Mouse (Mus musculus): ENCODE data around the gene Ankle1. TPM values are rescaled to one million over a fixed set of nuclear protein-coding genes. Genes with fewer than 3 reads are reported as not detected.

Gene Ankle1
- not detected for total RNA-seq (2022)

GRCm38 (mm10) chr8:71405401-71406098 is at the start of gene Ankle1:
Ankle1 (plus strand) TSS chr8:71406010.
- peak; percentile 93 to 96 for DNase-seq (ENCODE audit: low spot score in 2 of 2)

- DNase-seq (ENCODE audit: low spot score in 2 of 2) = no peak
These were observed 47.8 kb upstream of the Ankle1 start for GRCm38 (mm10) chr8:71358026-71358425.

- DNase-seq (ENCODE audit: low spot score in 2 of 2) = peak; percentile 88 to 89
These were observed 38.9 kb upstream of the Ankle1 start, which contains the start of gene Use1 for GRCm38 (mm10) chr8:71366771-71367528. Use1 (plus strand) TSS chr8:71366848.

GRCm38 (mm10) chr8:71367529-71368176 is 38.2 kb upstream of the Ankle1 start:
- DNase-seq (ENCODE audit: low spot score in 2 of 2) = no peak

- no peak for DNase-seq (ENCODE audit: low spot score in 2 of 2)
These were observed 37.4 kb upstream of the Ankle1 start for GRCm38 (mm10) chr8:71368366-71368765.

- DNase-seq (ENCODE audit: low spot score in 2 of 2) = no peak
These were observed 36.6 kb upstream of the Ankle1 start for GRCm38 (mm10) chr8:71369040-71369718.

GRCm38 (mm10) chr8:71370711-71371235 is 35.0 kb upstream of the Ankle1 start:
- DNase-seq (ENCODE audit: low spot score in 2 of 2) = no peak

GRCm38 (mm10) chr8:71371236-71371848 is 34.5 kb upstream of the Ankle1 start, which contains the start of gene Ocel1:
Ocel1 (plus strand) TSS chr8:71371298.
- peak; percentile 98 to 99 for DNase-seq (ENCODE audit: low spot score in 2 of 2)

- no peak for DNase-seq (ENCODE audit: low spot score in 2 of 2)
These were observed 33.4 kb upstream of the Ankle1 start for GRCm38 (mm10) chr8:71372427-71372826.

- DNase-seq (ENCODE audit: low spot score in 2 of 2) = no peak
These were observed 32.8 kb upstream of the Ankle1 start for GRCm38 (mm10) chr8:71373000-71373399.

- DNase-seq (ENCODE audit: low spot score in 2 of 2) = no peak
These were observed 31.1 kb upstream of the Ankle1 start for GRCm38 (mm10) chr8:71374616-71375206.

- DNase-seq (ENCODE audit: low spot score in 2 of 2) = peak in 1 of 2 experiments; percentile 63
These were observed 30.0 kb upstream of the Ankle1 start for GRCm38 (mm10) chr8:71375581-71376422.

- DNase-seq (ENCODE audit: low spot score in 2 of 2) = no peak
These were observed 29.3 kb upstream of the Ankle1 start for GRCm38 (mm10) chr8:71376423-71377030.

- no peak for DNase-seq (ENCODE audit: low spot score in 2 of 2)
These were observed 26.8 kb upstream of the Ankle1 start for GRCm38 (mm10) chr8:71379008-71379407.

GRCm38 (mm10) chr8:71379512-71380075 is 26.2 kb upstream of the Ankle1 start:
- DNase-seq (ENCODE audit: low spot score in 2 of 2) = no peak

GRCm38 (mm10) chr8:71380178-71381171 is 25.3 kb upstream of the Ankle1 start:
- DNase-seq (ENCODE audit: low spot score in 2 of 2) = no peak

- peak in 1 of 2 experiments; percentile 58 for DNase-seq (ENCODE audit: low spot score in 2 of 2)
These were observed 24.3 kb upstream of the Ankle1 start, which contains the start of gene Nr2f6 for GRCm38 (mm10) chr8:71381421-71381970. Nr2f6 (minus strand) TSS chr8:71381960.

Data from gastrocnemius, adult 8-10 months (tissue).